Mouse (Mus musculus): ENCODE results near the gene Gm17571. TPM values are rescaled to one million over a fixed set of nuclear protein-coding genes. Genes with fewer than 3 reads are reported as not detected.

Gm17571 gene
- total RNA-seq (2015; ENCODE audit: low replicate concordance), result not detected in 2 replicates
- total RNA-seq (2017; ENCODE audit: low replicate concordance), result not detected in 2 replicates

- ATAC-seq (replicated peaks; ENCODE audit: low FRiP score, poor library complexity, severe bottlenecking), result no peak
Observed at GRCm38 (mm10) chr9:13446703-13447285, at the start of gene Gm17571. Gene Gm17571, minus strand, starts transcription at chr9:13446753.

- ATAC-seq (replicated peaks; ENCODE audit: low FRiP score, poor library complexity, severe bottlenecking), result no peak
Observed at GRCm38 (mm10) chr9:13495530-13495929, 49.0 kb upstream of the Gm17571 start.

- ATAC-seq (replicated peaks; ENCODE audit: low FRiP score, poor library complexity, severe bottlenecking), result no peak
Observed at GRCm38 (mm10) chr9:13493746-13494145, 47.2 kb upstream of the Gm17571 start.

- no peak for ATAC-seq (replicated peaks; ENCODE audit: low FRiP score, poor library complexity, severe bottlenecking)
Observed at GRCm38 (mm10) chr9:13492807-13493206, 46.3 kb upstream of the Gm17571 start.

- ATAC-seq (replicated peaks; ENCODE audit: low FRiP score, poor library complexity, severe bottlenecking), result no peak
Observed at GRCm38 (mm10) chr9:13491854-13492620, 45.5 kb upstream of the Gm17571 start.

GRCm38 (mm10) chr9:13491107-13491506 is 44.6 kb upstream of the Gm17571 start:
- ATAC-seq (replicated peaks; ENCODE audit: low FRiP score, poor library complexity, severe bottlenecking), result no peak

- ATAC-seq (replicated peaks; ENCODE audit: low FRiP score, poor library complexity, severe bottlenecking), result no peak
Observed at GRCm38 (mm10) chr9:13485914-13486313, 39.4 kb upstream of the Gm17571 start.

- ATAC-seq (replicated peaks; ENCODE audit: low FRiP score, poor library complexity, severe bottlenecking), result no peak
Observed at GRCm38 (mm10) chr9:13484267-13485240, 38.0 kb upstream of the Gm17571 start.

GRCm38 (mm10) chr9:13483199-13484068 is 36.9 kb upstream of the Gm17571 start:
- no peak for ATAC-seq (replicated peaks; ENCODE audit: low FRiP score, poor library complexity, severe bottlenecking)

GRCm38 (mm10) chr9:13479275-13479674 is 32.7 kb upstream of the Gm17571 start:
- ATAC-seq (replicated peaks; ENCODE audit: low FRiP score, poor library complexity, severe bottlenecking), result no peak

- ATAC-seq (replicated peaks; ENCODE audit: low FRiP score, poor library complexity, severe bottlenecking), result no peak
Observed at GRCm38 (mm10) chr9:13474951-13475350, 28.4 kb upstream of the Gm17571 start.

GRCm38 (mm10) chr9:13470013-13470412 is 23.5 kb upstream of the Gm17571 start:
- no peak for ATAC-seq (replicated peaks; ENCODE audit: low FRiP score, poor library complexity, severe bottlenecking)

- no peak for ATAC-seq (replicated peaks; ENCODE audit: low FRiP score, poor library complexity, severe bottlenecking)
Observed at GRCm38 (mm10) chr9:13468778-13469177, 22.2 kb upstream of the Gm17571 start.

- no peak for ATAC-seq (replicated peaks; ENCODE audit: low FRiP score, poor library complexity, severe bottlenecking)
Observed at GRCm38 (mm10) chr9:13467745-13468144, 21.2 kb upstream of the Gm17571 start.

- ATAC-seq (replicated peaks; ENCODE audit: low FRiP score, poor library complexity, severe bottlenecking), result no peak
Observed at GRCm38 (mm10) chr9:13466816-13467215, 20.3 kb upstream of the Gm17571 start.

- no peak for ATAC-seq (replicated peaks; ENCODE audit: low FRiP score, poor library complexity, severe bottlenecking)
Observed at GRCm38 (mm10) chr9:13466351-13466750, 19.8 kb upstream of the Gm17571 start.

GRCm38 (mm10) chr9:13465358-13466020 is 18.9 kb upstream of the Gm17571 start:
- ATAC-seq (replicated peaks; ENCODE audit: low FRiP score, poor library complexity, severe bottlenecking), result no peak

GRCm38 (mm10) chr9:13460926-13461325 is 14.4 kb upstream of the Gm17571 start:
- no peak for ATAC-seq (replicated peaks; ENCODE audit: low FRiP score, poor library complexity, severe bottlenecking)

- no peak for ATAC-seq (replicated peaks; ENCODE audit: low FRiP score, poor library complexity, severe bottlenecking)
Observed at GRCm38 (mm10) chr9:13460012-13460411, 13.5 kb upstream of the Gm17571 start.

Data from erythroid progenitor cell, adult 5-6 weeks (primary cell).